Mouse (Mus musculus) heart, embryonic 13.5 days (tissue): ENCODE measurements around the gene Ptprcap. TPM values are rescaled to one million over a fixed set of nuclear protein-coding genes. Genes with fewer than 3 reads are reported as not detected.
"Not testable (repeated sequence)": the region's sequence is repeated elsewhere in the genome, so short reads cannot be mapped to it uniquely, and the experiment has no call there.

Experiments
- ATAC-seq: fragments of 200-750 bp; cut with Nextera tagmentation; 2 replicates; pipeline ENCODE4 v1.8.0; 2017; ENCODE audit warnings: moderate TSS enrichment; ENCODE audit not compliant: insufficient number of reproducible peaks, low FRiP score, low TSS enrichment; ENCODE audit errors: extremely low read depth
- H3K27ac ChIP-seq: fragments of 300-500 bp; sonication (generic); replicated peaks from 2 replicates; pipeline ENCODE4 v1.5.1; 2015; ENCODE audit warnings: moderate library complexity, mild to moderate bottlenecking, inconsistent platforms
- H3K27me3 ChIP-seq: fragments of 300-500 bp; sonication (generic); replicated peaks from 2 replicates; pipeline ENCODE4 v1.6.1; 2015; ENCODE audit warnings: mild to moderate bottlenecking, inconsistent platforms
- H3K36me3 ChIP-seq: fragments of 300-500 bp; sonication (generic); 2 replicates; pipeline ENCODE4 v1.6.1; 2015; ENCODE audit warnings: mild to moderate bottlenecking, inconsistent platforms
- H3K4me1 ChIP-seq: fragments of 300-500 bp; sonication (generic); 2 replicates; pipeline ENCODE4 v1.6.1; 2015; ENCODE audit warnings: inconsistent platforms
- H3K4me2 ChIP-seq: fragments of 300-500 bp; sonication (generic); 2 replicates; pipeline ENCODE4 v1.6.1; 2015; ENCODE audit warnings: inconsistent platforms, mild to moderate bottlenecking, moderate library complexity
- H3K4me3 ChIP-seq: fragments of 300-500 bp; sonication (generic); 2 replicates; pipeline ENCODE4 v1.5.1; 2015; ENCODE audit warnings: moderate library complexity, mild to moderate bottlenecking, inconsistent platforms
- H3K9ac ChIP-seq: fragments of 300-500 bp; sonication (generic); 2 replicates; pipeline ENCODE4 v1.6.1; 2015; ENCODE audit warnings: inconsistent platforms, mild to moderate bottlenecking, moderate library complexity
- H3K9me3 ChIP-seq: fragments of 300-500 bp; sonication (generic); 2 replicates; pipeline ENCODE4 v1.6.1; 2016; ENCODE audit warnings: inconsistent platforms
- WGBS: fragments of 180-500 bp; shearing (Covaris S2); methylation state at CpG from one replicate; pipeline ENCODE4 v1.1.7; 2015; ENCODE audit warnings: mixed read lengths; 5-methylcytosine and 5-hydroxymethylcytosine counted together
- polyA plus RNA-seq: library from polyadenylated mRNA; unstranded; fragments of >200 nt; fragmentation: Nextera tagmentation; extraction: Ambion mirVana; gene quantifications from 2 replicates; pipeline ENCODE4 v1.2.1, GENCODE M21; 2015

The Ptprcap gene
- polyA plus RNA-seq, 1 experiment from 2014 or later = 1.4 TPM

DNA sequence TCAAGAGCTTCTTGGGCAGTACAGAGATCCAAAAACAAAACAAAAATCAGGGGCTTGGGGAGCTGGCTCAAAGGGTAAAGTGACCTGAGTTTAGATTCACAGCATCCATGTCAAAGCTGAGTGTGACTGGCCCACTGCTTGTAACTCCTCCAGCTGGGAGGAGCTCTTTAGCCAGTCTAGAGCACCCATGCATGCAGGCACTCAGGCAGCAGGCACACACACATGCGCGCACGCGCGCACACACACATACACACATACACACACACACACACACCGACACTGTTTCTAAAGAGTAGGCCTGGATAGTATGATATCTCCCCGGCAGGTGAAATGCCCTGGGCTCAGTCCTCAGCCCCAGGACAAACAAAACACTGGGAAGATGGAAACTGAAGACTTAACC is 36.4 kb upstream of the Ptprcap start:
- Histone ChIP-seq H3K4me1 (peaks cover 31% of the 10 kb centered on the region), H3K27me3 (no peaks in the 10 kb centered on the region), H3K27ac (no peak overlapping the region), H3K4me2 (no peak overlapping the region), H3K4me3 (no peak overlapping the region), H3K9ac (no peak overlapping the region), H3K9me3 (no peaks in the 10 kb centered on the region), H3K36me3 (peaks cover 68% of the 10 kb centered on the region)
- 95% methylated on average over 7 of the region's 7 CpGs for WGBS
- no peak for ATAC-seq

- no peaks in the 10 kb centered on the region for H3K9me3 ChIP-seq
- WGBS = 88% methylated on average over 2 of the region's 2 CpGs
- no peak overlapping the region for H3K4me2 ChIP-seq
- no peak overlapping the region for H3K4me3 ChIP-seq
- no peak overlapping the region for H3K9ac ChIP-seq
- peaks cover 55% of the 10 kb centered on the region for H3K36me3 ChIP-seq
- no peak for ATAC-seq
- H3K4me1 ChIP-seq = peaks cover 25% of the 10 kb centered on the region
- no peaks in the 10 kb centered on the region for H3K27me3 ChIP-seq
- H3K27ac ChIP-seq = no peak overlapping the region
These were observed 35.1 kb upstream of the Ptprcap start for GRCm38 (mm10) chr19:4118350-4118749.

- Histone ChIP-seq H3K9ac (no peak overlapping the region), H3K4me2 (peak overlapping the region; percentile 70), H3K27ac (no peak overlapping the region), H3K9me3 (no peaks in the 10 kb centered on the region), H3K4me1 (peaks cover 14% of the 10 kb centered on the region), H3K36me3 (peaks cover 40% of the 10 kb centered on the region), H3K4me3 (0 out of 2 replicates have a peak overlapping the region, but pooled peaks have one; percentile 61), H3K27me3 (no peaks in the 10 kb centered on the region)
- ATAC-seq = no peak
- WGBS = 80% methylated on average over 6 of the region's 6 CpGs
These were observed 33.5 kb upstream of the Ptprcap start for GRCm38 (mm10) chr19:4119716-4120487.

DNA sequence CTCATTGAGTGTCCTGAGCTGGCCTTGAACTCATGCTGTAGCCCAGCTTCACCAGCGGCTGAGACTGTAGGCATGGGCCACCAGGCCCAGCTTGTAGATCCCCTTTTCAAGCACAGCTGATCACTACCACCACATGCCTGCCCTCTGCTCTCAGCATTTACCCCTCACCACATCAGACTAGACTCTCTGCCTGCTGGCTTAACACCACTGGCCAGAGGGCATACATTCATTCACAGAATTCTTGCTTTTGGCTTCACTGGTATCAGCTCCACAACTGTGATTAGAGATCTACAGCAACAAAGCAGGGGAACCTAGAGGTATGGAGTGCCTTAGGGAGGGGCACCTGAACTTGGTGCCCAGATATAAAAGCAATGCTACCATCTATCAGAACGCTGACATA is 32.9 kb upstream of the Ptprcap start:
- no peak overlapping the region for H3K27ac ChIP-seq
- H3K4me2 ChIP-seq = peak overlapping the region; percentile 70
- H3K4me3 ChIP-seq = peak overlapping the region; percentile 61
- H3K4me1 ChIP-seq = peaks cover 18% of the 10 kb centered on the region
- no peaks in the 10 kb centered on the region for H3K9me3 ChIP-seq
- H3K9ac ChIP-seq = no peak overlapping the region
- H3K27me3 ChIP-seq = no peaks in the 10 kb centered on the region
- no peak for ATAC-seq
- 88% methylated on average over 2 of the region's 2 CpGs for WGBS
- peaks cover 34% of the 10 kb centered on the region for H3K36me3 ChIP-seq

GRCm38 (mm10) chr19:4121097-4121805 is 32.2 kb upstream of the Ptprcap start:
- ATAC-seq = peak; percentile 70
- Histone ChIP-seq H3K9ac (peak overlapping the region; percentile 77), H3K9me3 (no peaks in the 10 kb centered on the region), H3K27ac (peak overlapping the region; percentile 80), H3K27me3 (no peaks in the 10 kb centered on the region), H3K4me2 (peak overlapping the region; percentile 70), H3K4me1 (peaks cover 18% of the 10 kb centered on the region), H3K4me3 (peak overlapping the region; percentile 61), H3K36me3 (peaks cover 26% of the 10 kb centered on the region)
- WGBS = 3% methylated on average over 38 of the region's 38 CpGs

DNA sequence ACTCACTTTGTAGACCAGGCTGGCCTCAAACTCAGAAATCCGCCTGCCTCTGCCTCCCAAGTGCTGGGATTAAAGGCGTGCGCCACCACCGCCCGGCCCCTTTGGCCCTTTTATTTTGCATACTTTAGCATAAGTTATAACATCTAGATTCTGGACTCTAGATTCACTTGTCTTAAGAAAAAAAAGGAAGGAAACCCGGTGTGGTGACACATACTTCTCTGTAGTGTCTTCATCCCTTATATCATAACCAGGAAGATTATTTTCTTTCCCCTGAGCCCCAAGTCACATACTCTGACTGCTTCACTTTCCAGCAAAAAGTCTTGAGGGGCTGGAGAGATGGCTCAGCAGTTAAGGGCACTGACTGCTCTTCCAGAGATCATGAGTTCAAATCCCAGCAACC is 31.5 kb upstream of the Ptprcap start:
- not testable (repeated sequence) for ATAC-seq, H3K27me3 ChIP-seq, H3K27ac ChIP-seq, H3K9me3 ChIP-seq
- peak overlapping the region; percentile 61 for H3K4me3 ChIP-seq
- peaks cover 20% of the 10 kb centered on the region for H3K36me3 ChIP-seq
- H3K4me1 ChIP-seq = peaks cover 25% of the 10 kb centered on the region
- peak overlapping the region; percentile 70 for H3K4me2 ChIP-seq
- WGBS = 55% methylated on average over 6 of the region's 6 CpGs
- H3K9ac ChIP-seq = 0 out of 2 replicates have a peak overlapping the region, but pooled peaks have one; percentile 52

GRCm38 (mm10) chr19:4122411-4123370 is 30.7 kb upstream of the Ptprcap start:
- Histone ChIP-seq H3K9me3 (no peaks in the 10 kb centered on the region), H3K27me3 (no peaks in the 10 kb centered on the region), H3K4me2 (no peak overlapping the region; the same call in 1 of the 2 replicates), H3K4me3 (no peak overlapping the region), H3K4me1 (peaks cover 33% of the 10 kb centered on the region), H3K9ac (no peak overlapping the region), H3K36me3 (peaks cover 16% of the 10 kb centered on the region), H3K27ac (no peak overlapping the region)
- WGBS = 76% methylated on average over 7 of the region's 7 CpGs
- ATAC-seq = no peak

- H3K4me1 ChIP-seq = peaks cover 35% of the 10 kb centered on the region
- no peak overlapping the region for H3K4me2 ChIP-seq
- ATAC-seq = no peak
- no peak overlapping the region for H3K4me3 ChIP-seq
- no peak overlapping the region for H3K27ac ChIP-seq
- WGBS = 75% methylated on average over 4 of the region's 4 CpGs
- no peaks in the 10 kb centered on the region for H3K27me3 ChIP-seq
- no peak overlapping the region for H3K9ac ChIP-seq
- H3K9me3 ChIP-seq = no peaks in the 10 kb centered on the region
- peaks cover 21% of the 10 kb centered on the region for H3K36me3 ChIP-seq
These were observed 29.0 kb upstream of the Ptprcap start for GRCm38 (mm10) chr19:4124432-4124831.

DNA sequence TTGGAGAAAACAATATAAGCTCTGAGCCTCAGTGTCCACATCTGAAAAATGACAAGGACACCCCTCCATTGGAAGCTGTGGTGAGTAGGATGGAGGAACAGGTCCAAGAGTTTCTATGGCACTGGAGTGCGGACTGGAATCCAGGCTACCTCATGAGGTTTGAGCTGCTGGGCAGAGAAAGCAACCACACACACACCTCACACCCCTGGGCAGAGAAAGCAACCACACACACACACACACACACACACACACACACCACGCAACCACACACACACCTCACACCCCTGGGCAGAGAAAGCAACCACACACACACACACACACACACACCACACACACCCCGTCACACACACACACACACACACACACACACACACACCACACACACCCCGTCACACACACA is 28.1 kb upstream of the Ptprcap start:
- WGBS = 40% methylated on average over 1 of the region's 4 CpGs
- H3K4me2 ChIP-seq = peak overlapping the region; percentile 67
- not testable (repeated sequence) for H3K27ac ChIP-seq, H3K9me3 ChIP-seq, H3K27me3 ChIP-seq
- ATAC-seq = peak; percentile 1; the same call in 1 of the 2 replicates
- H3K4me1 ChIP-seq = peaks cover 42% of the 10 kb centered on the region
- peak overlapping the region; percentile 78 for H3K9ac ChIP-seq
- peak overlapping the region; percentile 75 for H3K4me3 ChIP-seq
- H3K36me3 ChIP-seq = peaks cover 29% of the 10 kb centered on the region

DNA sequence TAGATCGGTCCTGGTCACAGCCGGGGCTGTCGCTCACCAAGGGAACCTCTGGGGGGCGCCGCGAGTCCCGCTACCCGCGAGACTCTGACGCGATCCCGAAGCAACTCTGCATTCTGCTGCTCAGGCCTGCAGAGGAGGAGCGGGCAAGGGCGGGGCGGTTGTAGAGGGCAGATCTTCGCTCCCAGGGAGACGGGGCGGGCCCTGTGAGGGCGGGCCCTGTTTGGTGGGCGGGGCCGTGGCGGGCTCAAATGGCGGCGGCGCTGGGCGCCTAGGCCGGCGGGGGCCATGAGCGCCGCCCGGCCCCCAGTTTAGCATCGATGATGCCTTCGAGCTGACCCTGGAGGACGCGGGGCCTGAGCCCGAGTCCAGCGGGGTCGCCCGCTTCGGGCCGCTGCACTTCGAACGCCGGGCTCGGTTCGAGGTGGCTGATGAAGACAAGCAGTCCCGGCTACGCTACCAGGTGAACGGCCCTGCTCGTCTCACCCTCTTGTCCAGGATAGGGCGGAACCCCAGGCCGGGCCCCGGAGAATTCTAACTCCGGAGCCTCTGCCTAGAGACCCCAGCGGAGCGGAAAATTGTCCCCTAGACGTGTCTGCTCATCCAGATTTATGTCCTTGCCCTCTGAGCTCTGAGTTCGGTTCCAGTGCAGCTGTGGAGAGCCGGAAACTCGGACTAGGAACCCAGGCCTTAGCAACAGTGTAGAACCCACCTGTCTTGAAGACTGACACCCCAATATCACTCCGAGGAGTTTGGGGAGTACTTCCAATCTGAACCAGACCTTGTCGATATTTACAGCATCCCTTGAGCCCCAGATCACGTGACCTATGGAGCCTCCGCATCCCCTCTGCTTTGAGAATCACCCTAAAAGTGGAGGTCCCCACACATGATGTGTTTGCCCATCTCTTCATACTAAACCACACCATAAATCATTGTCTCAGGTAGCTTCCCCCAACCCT is 27.4 kb upstream of the Ptprcap start, which contains the start of gene Aip:
Gene Aip, minus strand, starts transcription at position 118 of the 956 bp plus-strand sequence.
- Histone ChIP-seq H3K27ac (peak within 1 kb of the TSS; percentile 64), H3K4me3 (peak within 1 kb of the TSS; percentile 75), H3K27me3 (no peaks in the 10 kb centered on the region), H3K9me3 (no peaks in the 10 kb centered on the region), H3K9ac (peak within 1 kb of the TSS; percentile 90), H3K4me1 (peaks cover 34% of the 10 kb centered on the region), H3K36me3 (peaks cover 32% of the 10 kb centered on the region), H3K4me2 (peak within 1 kb of the TSS; percentile 81)
- WGBS = under 1% methylated on average over 64 of the region's 64 CpGs
- ATAC-seq = peak; percentile 94
